Mouse (Mus musculus) hindbrain, embryonic 14.5 days (tissue): Measurements from ENCODE around the gene Pnp2. TPM values are rescaled to one million over a fixed set of nuclear protein-coding genes. Genes with fewer than 3 reads are reported as not detected.

Source experiments
- polyA plus RNA-seq: library from polyadenylated mRNA; unstranded; fragments of >200 nt; fragmentation: Nextera tagmentation; extraction: Ambion mirVana; gene quantifications from 2 replicates; pipeline ENCODE4 v1.2.1, GENCODE M21; 2014

The Pnp2 gene
- polyA plus RNA-seq, 1 experiment from 2014 or later, result 1.1 TPM

Other genes starting within 250 kb of the Pnp2 start
- not detected in 2 replicates for gene Olfr748, start 248.6 kb upstream of the Pnp2 start, polyA plus RNA-seq
- gene Olfr749, start 210.9 kb upstream of the Pnp2 start, polyA plus RNA-seq, result not detected in 2 replicates
- 122 and 123 TPM in 2 replicates for gene Ttc5, start 170.5 kb upstream of the Pnp2 start, polyA plus RNA-seq
- not detected in 2 replicates for gene Ccnb1ip1, start 148.3 kb upstream of the Pnp2 start, polyA plus RNA-seq
- gene Parp2, start 148.2 kb upstream of the Pnp2 start, polyA plus RNA-seq, result 40.7 and 40.9 TPM in 2 replicates
- 3.3 TPM in 2 replicates for gene Tep1, start 85.4 kb upstream of the Pnp2 start, polyA plus RNA-seq
- gene Klhl33, start 58.5 kb upstream of the Pnp2 start, polyA plus RNA-seq, result 1.2 and 1.3 TPM in 2 replicates
- gene Osgep, start 31.1 kb upstream of the Pnp2 start, polyA plus RNA-seq, result 107 and 118 TPM in 2 replicates
- gene Apex1, start 31.0 kb upstream of the Pnp2 start, polyA plus RNA-seq, result 165 and 171 TPM in 2 replicates
- 93.1 and 100.0 TPM in 2 replicates for gene Pip4p1, start 25.1 kb upstream of the Pnp2 start, polyA plus RNA-seq
- 23.2 and 23.9 TPM in 2 replicates for gene Pnp, start 24.9 kb upstream of the Pnp2 start, polyA plus RNA-seq
- gene Gm49342, start 11.5 kb upstream of the Pnp2 start, polyA plus RNA-seq, result 2.1 TPM in 1 of 2 replicates, not detected in the other
- gene Rnase10, start 51.8 kb downstream of the Pnp2 start, polyA plus RNA-seq, result 0.13 TPM in 1 of 2 replicates, not detected in the other
- gene Rnase9, start 85.9 kb downstream of the Pnp2 start, polyA plus RNA-seq, result not detected in 2 replicates
- gene Rnase11, start 94.2 kb downstream of the Pnp2 start, polyA plus RNA-seq, result not detected in 2 replicates
- not detected in 2 replicates for gene Rnase12, start 101.7 kb downstream of the Pnp2 start, polyA plus RNA-seq
- gene Olfr750, start 118.4 kb downstream of the Pnp2 start, polyA plus RNA-seq, result not detected in 2 replicates
- gene Rnase4, start 135.1 kb downstream of the Pnp2 start, polyA plus RNA-seq, result 17.0 and 18.2 TPM in 2 replicates
- gene Ang, start 135.2 kb downstream of the Pnp2 start, polyA plus RNA-seq, result 4.8 and 5.2 TPM in 2 replicates
- gene Eddm3b, start 158.4 kb downstream of the Pnp2 start, polyA plus RNA-seq, result not detected in 2 replicates
- gene Rnase6, start 167.9 kb downstream of the Pnp2 start, polyA plus RNA-seq, result 0.39 and 0.41 TPM in 2 replicates
- 0.50 and 0.54 TPM in 2 replicates for gene Rnase1, start 190.8 kb downstream of the Pnp2 start, polyA plus RNA-seq
- not detected in 2 replicates for gene Rnase2b, start 206.3 kb downstream of the Pnp2 start, polyA plus RNA-seq
- gene Ang2, start 243.2 kb downstream of the Pnp2 start, polyA plus RNA-seq, result not detected in 2 replicates
- gene Ear14, start 247.4 kb downstream of the Pnp2 start, polyA plus RNA-seq, result not detected in 2 replicates